ENCODE assay signal across 11 mouse cellular contexts in the genomic region with DNA sequence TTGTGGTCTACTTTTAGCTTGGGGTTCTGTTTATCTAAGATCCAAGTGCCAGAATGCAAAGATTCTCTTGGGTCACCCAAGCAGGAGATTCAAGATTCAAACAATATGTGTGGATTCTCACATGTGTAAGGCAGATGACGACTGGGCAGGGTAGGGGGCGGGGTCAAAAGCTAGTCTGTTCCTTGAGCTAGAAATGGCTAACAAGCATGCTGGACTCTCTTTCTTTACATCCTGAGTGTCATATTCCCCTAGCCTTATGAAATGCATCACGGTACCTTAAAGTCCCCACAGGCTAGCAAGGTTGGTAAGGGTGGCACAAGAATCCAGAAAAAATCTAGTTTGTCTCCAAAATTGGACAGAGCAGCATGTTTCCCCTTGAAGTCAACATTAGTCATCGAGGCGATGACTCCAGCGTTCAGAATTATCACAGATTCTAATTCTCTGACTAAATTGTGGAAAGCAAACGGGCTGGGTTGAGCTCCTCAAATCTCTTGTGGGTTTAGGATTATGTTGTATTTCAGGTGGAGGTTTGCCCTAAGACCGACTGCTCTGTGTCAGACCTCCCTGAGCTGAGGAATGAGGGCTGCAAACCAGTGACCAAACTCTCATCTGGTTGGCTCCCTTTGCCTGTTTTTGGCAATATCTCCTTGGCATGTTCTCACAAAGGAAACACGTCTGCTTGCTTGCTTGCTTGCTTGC.
"Had no signal": no experiment of that assay in that cellular context is flagged by ENCODE, and none has a peak within 500 bp of the region (broad histone marks: within the 10 kb centered on the region; RNA-seq: fewer than 3 reads in every experiment).

No protein-coding gene starts in this region.

- H3K4me3 ChIP-seq: left cerebral cortex, adult 2 months; limb, embryonic 10.5 days; liver, embryonic 15.5 days; midbrain, embryonic 10.5 days; neural tube, embryonic 12.5 days had no signal

- DNase-seq: kidney, postnatal 14 days; lung, adult 2 months; lung, postnatal 36 days; midbrain, embryonic 14.5 days; thymus, postnatal 14 days had no signal

- H3K27ac ChIP-seq: left cerebral cortex, adult 2 months; limb, embryonic 10.5 days; liver, embryonic 15.5 days; midbrain, embryonic 10.5 days; neural tube, embryonic 12.5 days; stomach, postnatal 0 days had no signal
